In genomic region chr9:103430431-103431220, GRCm38 (mm10) we compare ENCODE assay signal across 24 mouse cellular contexts. TPM values are rescaled to one million over a fixed set of nuclear protein-coding genes. Genes with fewer than 3 reads are reported as not detected.
A peak's percentile ranks its signal among the peaks of the same experiment; 100 is the strongest.
DNase-seq lines count a peak whose midpoint lies in the region; TF ChIP-seq lines count a peak whose summit lies in the region.
"Had no signal": no experiment of that assay in that cellular context is flagged by ENCODE, and none has a peak within 500 bp of the region (broad histone marks: within the 10 kb centered on the region; RNA-seq: fewer than 3 reads in every experiment).

No protein-coding gene starts in this region.

- no peak overlapping the region for H3K4me3 ChIP-seq in heart, embryonic 10.5 days
- H3K4me3 ChIP-seq in myocyte = no peak overlapping the region
- H3K4me3 ChIP-seq: embryonic facial prominence, embryonic 12.5 days; embryonic facial prominence, embryonic 15.5 days; heart, embryonic 13.5 days had no signal

- intact Hi-C loops in heart, postnatal 14 days (cut with DNase I) = no loop called here
- intact Hi-C loops in heart, postnatal 10 days (cut with DNase I) = no loop called here

- H3K4me2 ChIP-seq in myocyte (ENCODE audit: low read depth) = peak overlapping the region; percentile 43
- H3K4me2 ChIP-seq: embryonic facial prominence, embryonic 12.5 days; embryonic facial prominence, embryonic 15.5 days; heart, embryonic 13.5 days; hindbrain, embryonic 14.5 days had no signal

- H3K27me3 ChIP-seq in heart, embryonic 10.5 days (ENCODE audit: insufficient read depth, poor library complexity, severe bottlenecking) = no peaks in the 10 kb centered on the region
- H3K27me3 ChIP-seq in myocyte (ENCODE audit: control insufficient read depth, insufficient read depth, insufficient read length) = no peaks in the 10 kb centered on the region
- H3K27me3 ChIP-seq: embryonic facial prominence, embryonic 12.5 days; embryonic facial prominence, embryonic 15.5 days; heart, embryonic 13.5 days had no signal

- H3K27ac ChIP-seq in heart, embryonic 10.5 days = 0 out of 2 replicates have a peak overlapping the region, but pooled peaks have one; percentile 36
- H3K27ac ChIP-seq: embryonic facial prominence, embryonic 12.5 days; embryonic facial prominence, embryonic 15.5 days; heart, embryonic 13.5 days; hindbrain, embryonic 14.5 days; hindbrain, postnatal 0 days had no signal

- no peaks in the 10 kb centered on the region for H3K9me3 ChIP-seq in heart, embryonic 10.5 days
- H3K9me3 ChIP-seq: embryonic facial prominence, embryonic 12.5 days; embryonic facial prominence, embryonic 15.5 days; heart, embryonic 13.5 days had no signal

- 74% methylated on average over 13 of the region's 13 CpGs for WGBS in heart, embryonic 10.5 days

- no peaks in the 10 kb centered on the region for H3K79me2 ChIP-seq in myocyte (ENCODE audit: control insufficient read depth, insufficient read depth)

- DNase-seq in gastrocnemius, adult 18-20 months (ENCODE audit: low spot score) = peak; percentile 20
- no peak for DNase-seq in gastrocnemius, postnatal 10 days
- peak; percentile 52 to 58 for DNase-seq in heart, adult 18-20 months
- no peak for DNase-seq in heart, postnatal 14 days
- DNase-seq in heart, embryonic 10.5 days (ENCODE audit: low spot score) = no peak
- DNase-seq in heart, postnatal 10 days = no peak
- no peak for DNase-seq in thymus, postnatal 36 days
- DNase-seq: adrenal gland, adult 2 months; adrenal gland, postnatal 14 days; cerebellum, adult 11 months; cerebellum, adult 2 months; cerebellum, adult 9-11 months; cerebellum, postnatal 25 days; gastrocnemius, postnatal 25 days; kidney, adult 18-20 months; kidney, adult 9 months had no signal

- no peaks in the 10 kb centered on the region for H3K36me3 ChIP-seq in heart, embryonic 10.5 days
- no peaks in the 10 kb centered on the region for H3K36me3 ChIP-seq in myocyte (ENCODE audit: control insufficient read depth, insufficient read depth)
- H3K36me3 ChIP-seq: embryonic facial prominence, embryonic 12.5 days; embryonic facial prominence, embryonic 15.5 days; heart, embryonic 13.5 days had no signal

- TF ChIP-seq POLR2A in myocyte (IDR thresholded peaks at IDR 0.05; ENCODE audit: insufficient read length, low read depth) = no peak

- peaks cover 27% of the 10 kb centered on the region for H3K4me1 ChIP-seq in heart, embryonic 10.5 days

- H3ac ChIP-seq in myocyte (ENCODE audit: control insufficient read depth, insufficient read length) = no peak overlapping the region

TF ChIP-seq in myocyte, 11 proteins besides CTCF, POLR2A, EP300 and RAD21:
- TF ChIP-seq MAX (IDR thresholded peaks at IDR 0.05; ENCODE audit: low read depth) = no peak
- no peak for TF ChIP-seq SRF (IDR thresholded peaks at IDR 0.05; ENCODE audit: control insufficient read depth, insufficient read length, low read depth)
- no peak for TF ChIP-seq REST (IDR thresholded peaks at IDR 0.05; ENCODE audit: insufficient read depth, insufficient read length)
- no peak for TF ChIP-seq POLR2AphosphoS2 (IDR thresholded peaks at IDR 0.05; ENCODE audit: insufficient read length, low read depth)
- TF ChIP-seq CEBPB (IDR thresholded peaks at IDR 0.05; ENCODE audit: insufficient read depth, poor library complexity, severe bottlenecking) = no peak
- TF ChIP-seq TCF12 (IDR thresholded peaks at IDR 0.05; ENCODE audit: insufficient read depth, poor library complexity, severe bottlenecking) = peak; percentile 53
- TF ChIP-seq TCF3 (IDR thresholded peaks at IDR 0.05; ENCODE audit: insufficient read length, low read depth) = no peak
- TF ChIP-seq MYOG (IDR thresholded peaks at IDR 0.05; ENCODE audit: control insufficient read depth in 1 of 3, insufficient read depth in 1 of 3, insufficient read length in 2 of 3, low read depth in 2 of 3) = peak in 2 of 3 experiments; percentile 63 to 89
- TF ChIP-seq USF1 (IDR thresholded peaks at IDR 0.05; ENCODE audit: low read depth) = no peak
- TF ChIP-seq MYOD1 (IDR thresholded peaks at IDR 0.05; ENCODE audit: control insufficient read depth in 1 of 3, insufficient read length in 2 of 3, low read depth in 2 of 3) = peak in 2 of 3 experiments; percentile 32 to 82
- TF ChIP-seq E2F4 (IDR thresholded peaks at IDR 0.05; ENCODE audit: insufficient read depth) = no peak

RNA-seq across cellular contexts. Expression of gene Bfsp2, which starts 49.6 kb away (rescaled TPM):
- total RNA-seq in gastrocnemius, adult 18-20 months (2021) = under 1 TPM; 0.41 to 0.71 TPM
- 1 to 10 TPM in 1 of 2 experiments, under 1 TPM in 1; 0.72 to 1.1 TPM for total RNA-seq in gastrocnemius, postnatal 10 days (2021)
- 1 to 10 TPM in 1 of 2 experiments, under 1 TPM in 1; 0.84 to 1.2 TPM for total RNA-seq in heart, adult 18-20 months (2021)
- under 1 TPM in 1 of 2 experiments, not detected in 1; 0.65 TPM for total RNA-seq in heart, postnatal 14 days (2021)
- polyA plus RNA-seq in heart, embryonic 10.5 days (2016; fragmentation: Nextera tagmentation; extraction: Ambion mirVana) = 0.39 and 0.74 TPM in 2 replicates
- total RNA-seq in heart, postnatal 10 days (2021) = under 1 TPM; 0.35 to 0.48 TPM
- 0.25 TPM for polyA plus RNA-seq in myocyte (2012; fragmentation: generic; extraction: Trizol)
- total RNA-seq: adrenal gland, adult 2 months; adrenal gland, postnatal 14 days; adrenal gland, postnatal 4 days had no signal
- polyA plus RNA-seq: adrenal gland, adult 2 months; intestine, embryonic 16.5 days had no signal

Comparison
In these comparisons a context has a peak if more than half of its experiments do, and no peak if none do; other contexts are left out.
1. DNase-seq: peak in gastrocnemius, adult 18-20 months (single experiment) and heart, adult 18-20 months (2 of 2); none in gastrocnemius, postnatal 10 days (single experiment), heart, postnatal 14 days (0 of 2), heart, embryonic 10.5 days (single experiment), heart, postnatal 10 days (0 of 2) and thymus, postnatal 36 days (0 of 2).